Mouse (Mus musculus) liver, embryonic 14.5 days (tissue): ENCODE measurements around the gene Olfr984. TPM values are rescaled to one million over a fixed set of nuclear protein-coding genes. Genes with fewer than 3 reads are reported as not detected.

ENCODE experiments used
- ATAC-seq: fragments of 200-750 bp; cut with Nextera tagmentation; 2 replicates; pipeline ENCODE4 v1.8.0; 2017; ENCODE audit warnings: moderate number of reproducible peaks, mild to moderate bottlenecking, moderate library complexity; ENCODE audit not compliant: insufficient read depth
- DNase-seq, 3 experiments: peaks; one replicate each; pipeline ENCODE4 v3.0.0-alpha.2; 2012 to 2013; ENCODE audit warnings: low read depth in 3 of 3, low spot score in 3 of 3
- H3K27ac ChIP-seq: fragments of 300-500 bp; sonication (generic); 2 replicates; pipeline ENCODE4 v1.5.1; 2014; ENCODE audit warnings: moderate library complexity, mild to moderate bottlenecking, control low read depth, inconsistent platforms
- H3K27me3 ChIP-seq: fragments of 300-500 bp; sonication (generic); 2 replicates; pipeline ENCODE4 v1.6.1; 2014; ENCODE audit warnings: mild to moderate bottlenecking, low read length, moderate library complexity; ENCODE audit not compliant: control insufficient read depth, insufficient read depth
- H3K36me3 ChIP-seq: fragments of 300-500 bp; sonication (generic); replicated peaks from 2 replicates; pipeline ENCODE4 v1.6.1; 2014; ENCODE audit warnings: low read depth; ENCODE audit not compliant: control insufficient read depth, insufficient read depth
- H3K4me1 ChIP-seq, 2 experiments: fragments of 200-500 bp in 1 of 2; fragments of 300-500 bp in 1 of 2; sonication (generic) in 1 of 2; replicated peaks; 2 replicates each; pipeline ENCODE4 v1.6.1; 2012 to 2014; ENCODE audit warnings: antibody characterized with exemption in 1 of 2, inconsistent platforms in 1 of 2, low read length in 1 of 2; ENCODE audit not compliant: control insufficient read depth in 2 of 2, insufficient read depth in 2 of 2
- H3K4me2 ChIP-seq: fragments of 300-500 bp; sonication (generic); 2 replicates; pipeline ENCODE4 v1.6.1; 2014; ENCODE audit warnings: low read depth, mild to moderate bottlenecking, control low read depth, moderate library complexity
- H3K4me3 ChIP-seq, 2 experiments: fragments of 200-500 bp in 1 of 2; fragments of 300-500 bp in 1 of 2; sonication (generic) in 1 of 2; 2 replicates each; pipeline ENCODE4 v1.5.1; 2012 to 2014; ENCODE audit warnings: low read depth in 2 of 2, low read length in 2 of 2, mild to moderate bottlenecking in 2 of 2, control low read depth in 1 of 2, inconsistent platforms in 1 of 2, moderate library complexity in 1 of 2; ENCODE audit not compliant: insufficient read depth in 1 of 2
- H3K9ac ChIP-seq: fragments of 300-500 bp; sonication (generic); replicated peaks from 2 replicates; pipeline ENCODE4 v1.6.1; 2014; ENCODE audit warnings: mild to moderate bottlenecking, control low read depth, moderate library complexity
- H3K9me3 ChIP-seq: fragments of 300-500 bp; sonication (generic); 2 replicates; pipeline ENCODE4 v1.6.1; 2016; ENCODE audit warnings: low read length, mixed read lengths; ENCODE audit not compliant: control insufficient read depth
- CTCF ChIP-seq: IDR thresholded peaks from 2 replicates; pipeline ENCODE4 v1.5.1; 2016; ENCODE audit warnings: antibody characterized with exemption, low read depth, control low read depth
- EP300 ChIP-seq: IDR thresholded peaks from 2 replicates; pipeline ENCODE4 v1.6.1; 2016; ENCODE audit warnings: antibody characterized with exemption, low read depth
- WGBS: fragments of 180-500 bp; shearing (Covaris S2); extraction: QIAGEN DNeasy Blood & Tissue Kit; methylation state at CpG from one replicate; pipeline ENCODE4 v1.1.7; 2014; ENCODE audit not compliant: insufficient replicate concordance; 5-methylcytosine and 5-hydroxymethylcytosine counted together
- polyA plus RNA-seq, 2 experiments: library from polyadenylated mRNA; depleted of rRNA in 1 of 2; stranded (reverse) in 1 of 2; unstranded in 1 of 2; fragments of >200 nt; fragmentation: Nextera tagmentation in 1 of 2; extraction: Ambion mirVana in 1 of 2; gene quantifications; 2 replicates each; pipeline versions ENCODE4 v1.2.1 to v1.2.3; 2012 to 2014

Olfr984 gene
- polyA plus RNA-seq, 2 experiments, result not detected

GRCm38 (mm10) chr9:40130556-40130955 is 16.6 kb upstream of the Olfr984 start:
- ATAC-seq, result no peak
- whole genome bisulfite sequencing, result 61% methylated on average over 1 of the region's 1 CpGs
- H3K4me2 ChIP-seq, result no peak overlapping the region
- H3K9ac ChIP-seq, result no peak overlapping the region
- DNase-seq, result no peak
- no peak for TF ChIP-seq EP300
- TF ChIP-seq CTCF, result no peak
- no peaks in the 10 kb centered on the region for H3K27me3 ChIP-seq
- no peaks in the 10 kb centered on the region for H3K9me3 ChIP-seq
- no peaks in the 10 kb centered on the region for H3K36me3 ChIP-seq
- H3K4me1 ChIP-seq, result no peaks in the 10 kb centered on the region
- no peak overlapping the region for H3K27ac ChIP-seq
- no peak overlapping the region for H3K4me3 ChIP-seq

GRCm38 (mm10) chr9:40130084-40130483 is 16.1 kb upstream of the Olfr984 start, which contains the start of gene Olfr985:
Gene Olfr985, minus strand, starts transcription at chr9:40130184.
- no peaks in the 10 kb centered on the region for H3K36me3 ChIP-seq
- no peaks in the 10 kb centered on the region for H3K27me3 ChIP-seq
- H3K27ac ChIP-seq, result no peak within 1 kb of the TSS
- 50% methylated on average over 1 of the region's 1 CpGs for WGBS
- no peak for DNase-seq
- no peaks in the 10 kb centered on the region for H3K4me1 ChIP-seq
- ATAC-seq, result no peak
- no peak within 1 kb of the TSS for H3K4me3 ChIP-seq
- H3K4me2 ChIP-seq, result no peak within 1 kb of the TSS
- no peak within 1 kb of the TSS for H3K9ac ChIP-seq
- TF ChIP-seq CTCF (no peak), EP300 (no peak)
- no peaks in the 10 kb centered on the region for H3K9me3 ChIP-seq

- Histone ChIP-seq H3K9me3 (no peaks in the 10 kb centered on the region), H3K4me2 (no peak overlapping the region), H3K4me1 (no peaks in the 10 kb centered on the region), H3K27me3 (no peaks in the 10 kb centered on the region), H3K27ac (no peak overlapping the region), H3K4me3 (no peak overlapping the region), H3K36me3 (no peaks in the 10 kb centered on the region), H3K9ac (no peak overlapping the region)
- TF ChIP-seq CTCF (no peak), EP300 (no peak)
- WGBS, result 59% methylated on average over 5 of the region's 5 CpGs
- ATAC-seq (no peak), DNase-seq (no peak)
These were observed 3.3 kb upstream of the Olfr984 start for GRCm38 (mm10) chr9:40117287-40117659.

GRCm38 (mm10) chr9:40116645-40117286 is 2.8 kb upstream of the Olfr984 start:
- no peak overlapping the region for H3K27ac ChIP-seq
- no peaks in the 10 kb centered on the region for H3K27me3 ChIP-seq
- H3K4me3 ChIP-seq, result no peak overlapping the region
- no peak overlapping the region for H3K9ac ChIP-seq
- H3K4me2 ChIP-seq, result no peak overlapping the region
- no peak for DNase-seq
- no peaks in the 10 kb centered on the region for H3K4me1 ChIP-seq
- no peaks in the 10 kb centered on the region for H3K36me3 ChIP-seq
- no peak for ATAC-seq
- TF ChIP-seq EP300 (no peak), CTCF (no peak)
- WGBS, result 21% methylated on average over 10 of the region's 10 CpGs
- no peaks in the 10 kb centered on the region for H3K9me3 ChIP-seq

- no peak overlapping the region for H3K4me3 ChIP-seq
- WGBS, result 38% methylated on average over 3 of the region's 3 CpGs
- no peak overlapping the region for H3K27ac ChIP-seq
- H3K4me2 ChIP-seq, result no peak overlapping the region
- no peaks in the 10 kb centered on the region for H3K27me3 ChIP-seq
- ATAC-seq, result no peak
- TF ChIP-seq CTCF (no peak), EP300 (no peak)
- no peaks in the 10 kb centered on the region for H3K4me1 ChIP-seq
- H3K9ac ChIP-seq, result no peak overlapping the region
- no peaks in the 10 kb centered on the region for H3K9me3 ChIP-seq
- no peak for DNase-seq
- H3K36me3 ChIP-seq, result no peaks in the 10 kb centered on the region
These were observed 19.2 kb downstream of the Olfr984 start for GRCm38 (mm10) chr9:40094769-40095168.
